11 mouse cellular contexts compared by ENCODE assay signal in the genomic region with DNA sequence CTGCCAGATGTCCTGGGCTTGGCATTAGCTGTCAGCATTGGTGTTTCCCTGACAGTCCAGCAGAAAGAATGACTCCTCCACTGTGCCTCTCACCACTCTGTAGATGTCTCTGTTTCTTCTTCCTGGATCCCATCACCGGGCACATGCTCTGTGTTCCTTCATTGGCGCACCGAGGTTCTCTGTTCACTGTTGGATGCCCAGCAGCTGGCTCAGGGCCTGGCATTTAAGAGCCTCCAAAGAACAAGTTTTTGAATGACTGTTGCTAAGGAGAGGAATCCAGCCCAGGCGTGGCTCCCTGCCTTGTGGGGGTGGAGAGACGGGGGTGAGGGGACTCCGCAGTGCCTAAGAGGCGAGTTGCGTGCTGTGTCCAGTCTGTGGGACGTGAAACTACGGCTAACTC.
A peak's percentile ranks its signal among the peaks of the same experiment; 100 is the strongest.
DNase-seq lines count a peak whose midpoint lies in the region; ATAC-seq lines count a peak whose summit lies in the region.
"Had no signal": no experiment of that assay in that cellular context is flagged by ENCODE, and none has a peak within 500 bp of the region (broad histone marks: within the 10 kb centered on the region; RNA-seq: fewer than 3 reads in every experiment).

No protein-coding gene starts in this region.

- H3K27me3 ChIP-seq in midbrain, embryonic 14.5 days (ENCODE audit: control insufficient read depth, insufficient read depth, low read length): no peaks in the 10 kb centered on the region
- no peaks in the 10 kb centered on the region for H3K27me3 ChIP-seq in midbrain, embryonic 11.5 days (ENCODE audit: control insufficient read depth, insufficient read depth, low read length)
- no peaks in the 10 kb centered on the region for H3K27me3 ChIP-seq in hindbrain, embryonic 16.5 days (replicated peaks; ENCODE audit: control insufficient read depth, insufficient read depth, low read length)
- H3K27me3 ChIP-seq in neural tube, embryonic 13.5 days: no peaks in the 10 kb centered on the region
- H3K27me3 ChIP-seq in intestine, embryonic 16.5 days (replicated peaks; ENCODE audit: control insufficient read depth, insufficient read depth, low read length): no peaks in the 10 kb centered on the region

- peaks cover 26% of the 10 kb centered on the region for H3K4me1 ChIP-seq in midbrain, embryonic 14.5 days (ENCODE audit: control insufficient read depth, insufficient read depth, low read length)
- H3K4me1 ChIP-seq in midbrain, embryonic 11.5 days (ENCODE audit: control insufficient read depth, insufficient read depth, low read length): peaks cover 5% of the 10 kb centered on the region
- peaks cover 27% of the 10 kb centered on the region for H3K4me1 ChIP-seq in hindbrain, embryonic 16.5 days (ENCODE audit: control insufficient read depth, insufficient read depth, low read depth, low read length)
- H3K4me1 ChIP-seq in neural tube, embryonic 13.5 days (replicated peaks): peaks cover 73% of the 10 kb centered on the region
- peaks cover 18% of the 10 kb centered on the region for H3K4me1 ChIP-seq in intestine, embryonic 16.5 days (ENCODE audit: control insufficient read depth, insufficient read depth, low read length)

- no peak for DNase-seq in frontal cortex, postnatal 14 days (ENCODE audit: low spot score in 2 of 2)
- peak; percentile 60 for DNase-seq in midbrain, embryonic 14.5 days
- DNase-seq in midbrain, embryonic 11.5 days (ENCODE audit: low spot score, missing footprints): no peak
- DNase-seq: adrenal gland, postnatal 36 days; kidney, adult 18-20 months had no signal

- peak; percentile 17; the same call in 1 of the 2 replicates for ATAC-seq in frontal cortex, adult (ENCODE audit: low TSS enrichment)
- no peak for ATAC-seq in midbrain, embryonic 14.5 days (ENCODE audit: low FRiP score, low TSS enrichment)
- no peak for ATAC-seq in midbrain, embryonic 11.5 days (ENCODE audit: low FRiP score)
- peak; percentile 77 for ATAC-seq in hindbrain, embryonic 16.5 days
- ATAC-seq in neural tube, embryonic 13.5 days (ENCODE audit: low read depth): peak; percentile 60; the same call in 1 of the 2 replicates
- ATAC-seq in intestine, embryonic 16.5 days: no peak
- no peak for ATAC-seq in megakaryocyte-erythroid progenitor cell, adult 5-6 weeks (replicated peaks; ENCODE audit: low FRiP score, low TSS enrichment, poor library complexity, severe bottlenecking)

- 70% methylated on average over 10 of the region's 10 CpGs for WGBS in midbrain, embryonic 14.5 days
- 82% methylated on average over 10 of the region's 10 CpGs for WGBS in midbrain, embryonic 11.5 days
- 55% methylated on average over 10 of the region's 10 CpGs for WGBS in hindbrain, embryonic 16.5 days
- 60% methylated on average over 10 of the region's 10 CpGs for WGBS in neural tube, embryonic 13.5 days
- WGBS in intestine, embryonic 16.5 days: 83% methylated on average over 10 of the region's 10 CpGs

- no peak overlapping the region for H3K9ac ChIP-seq in midbrain, embryonic 14.5 days (replicated peaks; ENCODE audit: low read length)
- H3K9ac ChIP-seq in midbrain, embryonic 11.5 days (ENCODE audit: low read length): no peak overlapping the region
- no peak overlapping the region for H3K9ac ChIP-seq in hindbrain, embryonic 16.5 days (ENCODE audit: low read depth, low read length)
- H3K9ac ChIP-seq in neural tube, embryonic 13.5 days: no peak overlapping the region
- H3K9ac ChIP-seq in intestine, embryonic 16.5 days (ENCODE audit: low read depth, low read length): no peak overlapping the region

- no peaks in the 10 kb centered on the region for H3K9me3 ChIP-seq in midbrain, embryonic 14.5 days (ENCODE audit: control insufficient read depth, low read length)
- no peaks in the 10 kb centered on the region for H3K9me3 ChIP-seq in midbrain, embryonic 11.5 days (ENCODE audit: control insufficient read depth, low read length)
- H3K9me3 ChIP-seq in hindbrain, embryonic 16.5 days (ENCODE audit: control insufficient read depth, low read length): no peaks in the 10 kb centered on the region
- no peaks in the 10 kb centered on the region for H3K9me3 ChIP-seq in neural tube, embryonic 13.5 days
- H3K9me3 ChIP-seq in intestine, embryonic 16.5 days (ENCODE audit: control insufficient read depth, low read length): no peaks in the 10 kb centered on the region

- no peak overlapping the region for H3K27ac ChIP-seq in midbrain, embryonic 14.5 days (replicated peaks; ENCODE audit: low read depth, low read length)
- no peak overlapping the region for H3K27ac ChIP-seq in midbrain, embryonic 11.5 days (ENCODE audit: low read depth, low read length)
- no peak overlapping the region for H3K27ac ChIP-seq in hindbrain, embryonic 16.5 days (ENCODE audit: low read depth, low read length)
- 0 out of 2 replicates have a peak overlapping the region, but pooled peaks have one; percentile 18 for H3K27ac ChIP-seq in neural tube, embryonic 13.5 days (replicated peaks)
- no peak overlapping the region for H3K27ac ChIP-seq in intestine, embryonic 16.5 days (ENCODE audit: low read length)

- no peak overlapping the region for H3K4me2 ChIP-seq in midbrain, embryonic 14.5 days (ENCODE audit: low read length)
- no peak overlapping the region for H3K4me2 ChIP-seq in midbrain, embryonic 11.5 days
- H3K4me2 ChIP-seq in hindbrain, embryonic 16.5 days (ENCODE audit: low read length): no peak overlapping the region
- no peak overlapping the region for H3K4me2 ChIP-seq in neural tube, embryonic 13.5 days
- no peak overlapping the region for H3K4me2 ChIP-seq in intestine, embryonic 16.5 days (ENCODE audit: low read depth, low read length)
- H3K4me2 ChIP-seq: heart, embryonic 11.5 days had no signal

- 0 out of 2 replicates have a peak, but pooled peaks cover 5% of the 10 kb centered on the region for H3K36me3 ChIP-seq in midbrain, embryonic 14.5 days (ENCODE audit: control insufficient read depth, insufficient read depth, low read length)
- no peaks in the 10 kb centered on the region for H3K36me3 ChIP-seq in midbrain, embryonic 11.5 days (ENCODE audit: control insufficient read depth, insufficient read depth, low read length)
- H3K36me3 ChIP-seq in hindbrain, embryonic 16.5 days (ENCODE audit: control insufficient read depth, insufficient read depth, low read length): no peaks in the 10 kb centered on the region
- H3K36me3 ChIP-seq in neural tube, embryonic 13.5 days: peaks cover 12% of the 10 kb centered on the region
- no peaks in the 10 kb centered on the region for H3K36me3 ChIP-seq in intestine, embryonic 16.5 days (ENCODE audit: control insufficient read depth, insufficient read depth, low read length)

- no peak overlapping the region for H3K4me3 ChIP-seq in midbrain, embryonic 14.5 days (replicated peaks; ENCODE audit: low read depth, low read length)
- no peak overlapping the region for H3K4me3 ChIP-seq in midbrain, embryonic 11.5 days (ENCODE audit: low read depth, low read length)
- H3K4me3 ChIP-seq in hindbrain, embryonic 16.5 days (ENCODE audit: low read length): no peak overlapping the region
- H3K4me3 ChIP-seq in neural tube, embryonic 13.5 days: no peak overlapping the region
- no peak overlapping the region for H3K4me3 ChIP-seq in intestine, embryonic 16.5 days (ENCODE audit: low read length)

Comparison
In these comparisons a context has a peak if more than half of its experiments do, and no peak if none do; other contexts are left out.
1. ATAC-seq: peak in frontal cortex, adult (single experiment), hindbrain, embryonic 16.5 days (single experiment) and neural tube, embryonic 13.5 days (single experiment); none in midbrain, embryonic 14.5 days (single experiment), midbrain, embryonic 11.5 days (single experiment), intestine, embryonic 16.5 days (single experiment) and megakaryocyte-erythroid progenitor cell, adult 5-6 weeks (single experiment).